Mouse (Mus musculus) fibroblast of lung, adult 2 months (primary cell): ENCODE data around the gene Lrriq1.

ENCODE experiments used
- DNase-seq: peaks from one replicate; pipeline ENCODE4 v3.0.0-alpha.2; 2011; ENCODE audit warnings: low read depth

The Lrriq1 gene

GRCm38 (mm10) chr10:103028253-103029131, 207.6 kb downstream of the Lrriq1 start:
- no peak for DNase-seq

- no peak for DNase-seq
Measured at GRCm38 (mm10) chr10:103027931-103028252, 208.2 kb downstream of the Lrriq1 start.

- peak; percentile 8 for DNase-seq
Measured at GRCm38 (mm10) chr10:103027226-103027930, 208.7 kb downstream of the Lrriq1 start.

GRCm38 (mm10) chr10:103026636-103027225, 209.4 kb downstream of the Lrriq1 start:
- peak; percentile 6 for DNase-seq

DNA sequence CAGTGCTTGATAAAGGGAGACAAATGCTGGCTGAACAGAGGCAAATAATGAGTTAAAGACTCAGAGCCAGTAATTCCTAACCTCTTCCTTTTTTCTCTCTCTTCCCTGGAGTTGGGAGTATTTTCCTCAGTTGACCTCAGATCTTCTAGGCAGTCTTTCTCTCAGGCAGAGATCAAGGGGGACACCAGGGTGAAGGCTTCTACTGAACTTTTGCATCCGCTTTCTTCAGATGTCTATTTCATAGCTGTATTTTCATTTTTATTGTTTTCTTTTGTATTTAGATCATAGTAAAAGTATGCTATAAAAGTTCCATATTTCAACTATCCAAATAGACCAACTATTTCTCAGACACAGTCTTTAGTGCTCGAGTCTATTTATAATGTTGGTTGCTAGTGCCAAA, 233.6 kb downstream of the Lrriq1 start:
- DNase-seq: no peak

DNA sequence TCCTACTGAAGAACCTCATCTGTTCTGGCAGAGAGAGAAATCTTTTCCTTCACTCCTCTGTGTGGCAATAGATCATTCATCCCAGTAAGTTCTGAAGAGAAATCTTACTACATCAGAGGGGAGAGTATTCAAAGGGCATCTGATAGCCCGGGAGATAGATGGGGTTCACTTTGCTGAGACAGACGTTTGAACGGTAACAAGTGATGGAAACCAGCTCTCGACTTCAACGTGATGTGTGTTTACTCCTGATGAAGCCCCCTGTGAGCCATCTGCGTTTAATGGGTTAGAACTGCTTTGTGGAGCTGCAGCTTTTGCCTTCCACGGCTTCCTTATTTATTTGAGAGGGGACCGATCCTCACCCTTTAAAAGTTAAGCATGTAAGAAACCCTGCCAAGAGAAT, 235.2 kb downstream of the Lrriq1 start:
- DNase-seq: no peak

DNA sequence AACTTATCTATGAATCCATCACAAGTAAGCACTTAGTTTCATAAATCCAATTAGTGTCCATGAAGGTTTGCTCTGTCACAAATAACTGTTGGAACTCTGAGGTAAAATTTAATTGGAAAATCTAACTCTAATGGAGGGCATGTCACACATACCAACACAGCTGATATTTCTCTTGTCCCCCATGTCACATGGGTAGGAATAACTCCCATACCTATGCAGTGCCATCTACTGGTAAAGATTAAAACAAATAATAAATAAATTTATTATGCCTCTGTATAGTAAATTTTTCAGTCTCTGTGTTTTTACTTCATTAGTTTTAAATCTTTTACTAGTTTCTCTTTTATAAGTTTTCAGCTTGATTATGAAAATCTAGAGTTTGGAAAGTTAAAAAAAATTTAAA, 236.5 kb downstream of the Lrriq1 start:
- no peak for DNase-seq
